Mouse (Mus musculus) thymus, postnatal 0 days (tissue): Measurements from ENCODE around the gene Atxn7l1. TPM values are rescaled to one million over a fixed set of nuclear protein-coding genes. Genes with fewer than 3 reads are reported as not detected.

Experiments
- DNase-seq: peaks from one replicate; pipeline ENCODE4 v3.0.0-alpha.2; 2015; ENCODE audit warnings: low spot score
- polyA plus RNA-seq: library from polyadenylated mRNA; unstranded; fragments of >200 nt; fragmentation: Nextera tagmentation; extraction: Ambion mirVana; gene quantifications from 2 replicates; pipeline ENCODE4 v1.2.1, GENCODE M21; 2015

Atxn7l1 gene
- polyA plus RNA-seq, 1 experiment from 2014 or later, result 34.3 TPM

GRCm38 (mm10) chr12:33225117-33225541 is 77.6 kb downstream of the Atxn7l1 start:
- no peak for DNase-seq

DNA sequence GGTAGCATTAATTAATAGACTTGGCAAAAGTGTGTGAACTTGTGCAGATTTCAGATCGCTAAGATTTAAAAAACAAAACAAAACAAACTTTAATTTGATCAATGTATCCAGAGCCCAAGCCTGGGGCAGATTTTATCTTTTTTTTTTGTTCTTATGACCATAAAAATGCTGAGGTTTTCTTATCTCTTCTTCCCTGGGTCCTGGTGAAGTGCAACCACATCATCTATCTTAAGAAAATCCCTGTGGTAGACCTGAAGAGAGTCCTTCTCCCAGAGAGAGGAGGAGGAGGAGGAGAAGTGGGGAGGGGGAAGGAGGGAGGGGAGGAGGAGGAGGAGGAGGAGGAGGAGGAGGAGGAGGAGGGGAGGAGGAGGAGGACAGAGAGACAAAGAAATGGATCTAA is 78.5 kb downstream of the Atxn7l1 start:
- DNase-seq, result no peak

- no peak for DNase-seq
Observed at GRCm38 (mm10) chr12:33226596-33226995, 79.1 kb downstream of the Atxn7l1 start.

GRCm38 (mm10) chr12:33235314-33235713 is 87.8 kb downstream of the Atxn7l1 start:
- no peak for DNase-seq

GRCm38 (mm10) chr12:33235771-33236323 is 88.4 kb downstream of the Atxn7l1 start:
- peak; percentile 8 for DNase-seq

DNA sequence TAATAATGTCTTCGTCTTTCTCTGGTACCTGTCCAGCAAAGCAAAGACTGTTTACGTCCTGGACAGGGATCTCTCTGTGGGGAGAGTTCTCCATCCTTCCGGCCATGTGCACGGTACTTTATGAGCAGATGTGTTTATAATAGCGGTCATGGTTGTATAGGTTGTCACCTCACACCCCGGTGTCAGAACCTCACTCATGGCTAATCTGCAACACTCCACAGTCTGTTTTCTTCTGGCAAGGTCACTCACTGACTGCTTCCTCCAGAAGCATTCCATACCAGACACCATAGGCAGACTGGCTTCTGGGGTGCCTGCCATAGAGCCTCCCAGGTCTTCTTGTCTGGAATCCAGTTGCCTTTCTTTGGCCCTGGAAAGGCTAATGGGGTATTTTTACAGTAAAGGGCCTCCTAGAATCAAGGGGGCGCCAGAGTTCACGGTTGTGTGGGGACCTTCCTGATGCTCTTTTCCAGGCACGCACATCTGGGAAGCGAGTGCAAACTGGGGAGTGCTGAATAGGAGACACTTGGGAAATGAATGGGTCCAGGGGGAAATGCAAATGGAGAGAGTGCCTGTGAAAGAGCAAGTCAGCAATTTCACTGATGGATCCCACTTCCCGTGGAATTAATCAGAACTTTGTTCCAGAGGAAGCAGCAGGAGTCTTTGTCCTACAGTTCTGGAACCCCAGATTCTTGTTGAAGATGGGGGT is 89.0 kb downstream of the Atxn7l1 start:
- DNase-seq, result no peak

DNA sequence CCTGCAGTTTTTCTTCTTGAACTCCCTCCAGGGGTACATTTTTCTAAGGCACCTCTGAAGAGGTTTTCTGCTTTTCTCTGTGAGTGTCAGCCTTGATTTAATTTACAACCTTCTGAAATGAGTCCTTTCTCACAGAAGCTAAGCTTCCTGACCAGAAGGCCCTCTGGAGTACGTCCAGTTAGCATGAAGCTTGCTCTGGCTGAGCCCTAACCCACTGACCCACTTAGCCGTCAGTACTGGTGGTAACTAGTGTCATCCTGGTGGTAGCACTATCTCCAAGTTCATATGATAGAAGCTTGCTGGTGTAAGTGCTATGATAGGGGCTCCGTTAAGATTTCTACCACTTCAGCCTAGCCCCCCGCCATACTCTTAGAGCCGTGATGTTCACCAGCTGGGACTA is 89.6 kb downstream of the Atxn7l1 start:
- DNase-seq, result no peak

GRCm38 (mm10) chr12:33242679-33243078 is 95.2 kb downstream of the Atxn7l1 start:
- no peak for DNase-seq

GRCm38 (mm10) chr12:33244132-33244875 is 96.8 kb downstream of the Atxn7l1 start:
- DNase-seq, result no peak

GRCm38 (mm10) chr12:33245455-33245854 is 98.0 kb downstream of the Atxn7l1 start:
- no peak for DNase-seq

GRCm38 (mm10) chr12:33246878-33247277 is 99.4 kb downstream of the Atxn7l1 start:
- DNase-seq, result no peak

GRCm38 (mm10) chr12:33250197-33250596 is 102.7 kb downstream of the Atxn7l1 start:
- no peak for DNase-seq

DNA sequence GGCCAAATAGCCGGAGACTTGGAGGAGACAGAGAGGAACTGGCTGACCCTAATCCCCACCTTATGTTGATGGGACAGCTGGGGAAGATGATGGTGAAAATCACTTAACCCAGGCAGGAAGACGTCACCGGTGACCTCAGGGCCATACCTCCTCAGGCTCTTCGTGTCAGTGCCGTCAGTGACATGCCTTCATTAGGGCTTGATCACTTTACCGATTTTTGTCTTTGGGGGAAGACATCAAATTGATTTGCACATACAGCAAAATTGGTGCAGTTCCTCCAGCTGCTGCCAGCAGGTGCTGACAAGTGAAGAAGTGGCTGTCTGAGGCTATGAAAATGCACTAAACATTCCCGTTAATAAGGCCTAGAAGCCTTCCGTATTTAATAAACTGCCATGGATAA is 103.9 kb downstream of the Atxn7l1 start:
- DNase-seq, result no peak

GRCm38 (mm10) chr12:33252621-33253020 is 105.1 kb downstream of the Atxn7l1 start:
- no peak for DNase-seq

- no peak for DNase-seq
Observed at GRCm38 (mm10) chr12:33253206-33253605, 105.7 kb downstream of the Atxn7l1 start.

GRCm38 (mm10) chr12:33255256-33255655 is 107.8 kb downstream of the Atxn7l1 start:
- DNase-seq, result no peak

DNA sequence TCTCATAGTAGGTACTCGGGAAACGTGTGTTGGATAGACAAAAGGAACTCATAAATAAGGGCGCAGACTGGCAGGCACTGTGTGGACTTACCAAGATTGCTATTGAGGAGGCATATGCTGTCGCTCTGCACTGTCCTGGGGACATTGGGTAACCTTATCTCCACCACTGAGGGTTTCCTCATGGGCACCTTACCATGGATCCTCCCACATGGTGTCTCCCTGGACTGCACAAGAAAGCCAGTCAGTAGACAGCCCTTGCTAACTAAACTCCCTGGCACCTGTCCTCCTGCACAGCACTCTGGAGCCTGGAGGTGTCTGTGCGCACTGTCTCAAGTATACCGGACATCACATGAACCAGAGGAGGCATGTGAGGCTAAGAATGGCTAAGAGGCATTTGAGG is 108.9 kb downstream of the Atxn7l1 start:
- no peak for DNase-seq

- DNase-seq, result no peak
Observed at GRCm38 (mm10) chr12:33258995-33259529, 111.6 kb downstream of the Atxn7l1 start.

DNA sequence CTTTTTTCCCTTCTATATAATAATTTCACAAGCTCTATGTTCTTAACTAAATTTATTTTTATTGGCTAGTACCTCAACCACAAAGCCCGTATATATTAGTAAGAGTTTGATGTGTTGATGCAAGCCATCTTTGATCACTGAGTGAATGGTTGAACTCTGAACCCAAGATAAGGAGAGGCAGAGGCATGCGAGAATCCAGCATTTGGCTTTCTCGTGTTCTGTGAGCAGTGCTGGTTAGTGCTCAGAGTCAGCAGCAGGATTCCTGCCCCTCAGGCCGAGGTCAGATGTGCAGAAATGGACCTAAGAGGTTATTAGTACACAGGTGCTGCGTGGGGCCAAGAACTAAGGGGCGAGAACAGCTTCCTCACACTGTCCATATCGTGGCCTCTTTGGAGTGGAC is 113.1 kb downstream of the Atxn7l1 start:
- no peak for DNase-seq

DNA sequence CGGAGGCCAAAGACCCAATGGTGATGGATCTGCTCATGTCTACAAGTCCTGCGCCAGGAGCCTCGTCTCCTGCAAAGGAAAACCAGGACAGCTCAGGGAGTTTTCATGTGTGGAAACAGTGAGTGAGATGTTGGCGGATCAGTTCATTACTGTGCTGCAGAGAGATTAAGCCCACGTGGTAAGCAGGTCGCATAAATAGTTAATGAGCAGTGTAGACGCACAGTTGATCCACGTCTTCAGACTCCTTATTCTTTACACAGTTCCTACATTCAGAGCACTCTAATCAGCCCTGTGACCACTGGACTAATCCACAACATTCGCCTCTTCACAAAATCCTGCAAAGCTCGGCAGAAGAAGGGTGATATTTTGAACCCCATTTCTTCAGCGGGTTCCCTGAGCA is 118.4 kb downstream of the Atxn7l1 start:
- no peak for DNase-seq

DNA sequence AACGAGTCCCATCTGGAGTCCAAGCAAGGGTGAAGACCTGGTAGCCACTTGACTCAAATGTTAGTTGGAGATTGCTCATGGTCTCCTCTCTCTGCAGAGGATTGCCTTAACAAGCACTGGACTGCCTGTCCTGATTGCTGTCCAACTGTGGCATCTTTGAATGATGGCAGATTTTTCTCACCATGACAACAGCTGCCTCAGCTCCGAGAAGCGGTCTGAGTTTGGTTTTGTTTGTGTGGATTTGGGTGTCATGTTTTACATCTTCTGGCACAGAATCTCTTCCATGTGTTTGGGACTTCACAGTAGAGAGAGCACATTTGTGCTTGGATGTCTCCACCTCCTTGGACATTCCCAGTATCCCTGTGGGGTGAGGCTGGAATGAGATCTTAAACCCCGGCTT is 120.5 kb downstream of the Atxn7l1 start:
- no peak for DNase-seq

- peak; percentile 47 for DNase-seq
Observed at GRCm38 (mm10) chr12:33269743-33270142, 122.2 kb downstream of the Atxn7l1 start.
